Mouse (Mus musculus): ENCODE results near the gene Trp53i11.
A peak's percentile ranks its signal among the peaks of the same experiment; 100 is the strongest.

- no peak for TF ChIP-seq POLR2A (IDR thresholded peaks at IDR 0.05; ENCODE audit: low read depth, low read length)
- no peak for TF ChIP-seq ZNF384 (IDR thresholded peaks at IDR 0.05; ENCODE audit: low read depth, low read length)
- no peak for TF ChIP-seq CTCF (conservative IDR thresholded peaks at IDR 0.05 in 1 of 2, IDR thresholded peaks at IDR 0.05 in 1 of 2; ENCODE audit: low read depth in 2 of 2, low read length in 2 of 2)
- 0 out of 2 replicates have a peak, but pooled peaks have one; percentile 34 for TF ChIP-seq ZMIZ1 (IDR thresholded peaks at IDR 0.05; ENCODE audit: low read depth, low read length)
Observed at GRCm38 (mm10) chr2:93191488-93192181, 4.3 kb downstream of the Trp53i11 start.

Measured in CH12.LX (cell line).